21 mouse cellular contexts compared by ENCODE assay signal in the genomic region with DNA sequence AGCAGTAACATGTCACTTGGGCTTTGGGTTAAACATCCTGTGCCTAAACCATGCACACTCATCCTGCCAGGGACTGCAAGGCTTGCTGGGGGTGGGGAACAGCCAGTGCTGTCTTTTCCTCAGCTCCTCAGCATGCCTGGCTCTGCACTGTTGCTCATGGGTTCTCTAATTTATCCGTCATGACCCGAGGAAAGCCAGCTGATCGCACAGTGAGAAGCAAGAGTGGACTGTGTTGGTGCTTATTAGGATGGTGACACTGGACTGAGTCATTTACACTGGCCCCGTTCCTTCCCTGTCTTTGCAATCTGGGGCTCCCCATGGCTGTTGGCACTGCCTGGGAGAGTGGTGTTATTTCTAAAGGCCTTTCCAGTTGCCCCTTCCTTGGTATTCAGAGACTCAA. TPM values are rescaled to one million over a fixed set of nuclear protein-coding genes. Genes with fewer than 3 reads are reported as not detected.
DNase-seq lines count a peak whose midpoint lies in the region; ATAC-seq and TF ChIP-seq lines count a peak whose summit lies in the region.
"Had no signal": no experiment of that assay in that cellular context is flagged by ENCODE, and none has a peak within 500 bp of the region (broad histone marks: within the 10 kb centered on the region; RNA-seq: fewer than 3 reads in every experiment).

No protein-coding gene starts in this region.

- ATAC-seq in Patski: peak; percentile 21
- ATAC-seq: forebrain, embryonic 15.5 days; forebrain, postnatal 0 days had no signal

- CTCF ChIA-PET in Patski (lab: Charles Lee): interaction anchor here (1.8 kb wide), 1 partner anchor 12 kb away, joined by 4 read pairs; no protein-coding TSS in a partner anchor

- in situ Hi-C loops in Patski (cut with MboI; ENCODE audit: low pct_unique_long_range_greater_than_20kb): loop anchor here (5.0 to 10.0 kb wide), 2 partner anchors 58 to 181 kb away; no protein-coding TSS in a partner anchor

- H3K4me3 ChIP-seq in olfactory bulb, adult 2 months (ENCODE audit: insufficient read depth, low read depth, low read length): no peak overlapping the region
- H3K4me3 ChIP-seq: embryonic facial prominence, embryonic 13.5 days; embryonic facial prominence, embryonic 15.5 days; erythroblast, embryonic 14.5 days; forebrain, embryonic 10.5 days; forebrain, embryonic 12.5 days; forebrain, embryonic 15.5 days had no signal

- 33% methylated on average over 4 of the region's 4 CpGs for WGBS in olfactory bulb, adult 2 months

- POLR2A ChIA-PET in Patski (lab: Charles Lee): no interaction called here

- DNase-seq in 3134 (ENCODE audit: extremely low read depth, insufficient read length, low spot score) (peak; percentile 45), Patski (ENCODE audit: low read depth, low spot score) (no peak)
- no peak for DNase-seq in left cerebral cortex, adult 9 months (ENCODE audit: low spot score in 2 of 2)
- no peak for DNase-seq in cerebellum, adult 8-10 months
- DNase-seq: adrenal gland, adult 2 months; adrenal gland, postnatal 10 days; adrenal gland, postnatal 25 days; cerebellum, adult 11-12 months; cerebellum, adult 9-11 months; cerebellum, postnatal 14 days; cerebellum, postnatal 36 days; embryo, embryonic 11 days; forebrain, postnatal 0 days had no signal

- H3K27ac ChIP-seq in olfactory bulb, adult 2 months (ENCODE audit: insufficient read depth, low read depth, low read length): 0 out of 2 replicates have a peak overlapping the region, but pooled peaks have one; percentile 8
- H3K27ac ChIP-seq: embryonic facial prominence, embryonic 13.5 days; embryonic facial prominence, embryonic 15.5 days; forebrain, embryonic 10.5 days; forebrain, embryonic 12.5 days had no signal

- H3K27me3 ChIP-seq in Patski: no peaks in the 10 kb centered on the region
- H3K27me3 ChIP-seq: embryonic facial prominence, embryonic 15.5 days; forebrain, embryonic 15.5 days had no signal

- no peak for TF ChIP-seq CTCF in Patski (IDR thresholded peaks at IDR 0.05)
- no peak for TF ChIP-seq CTCF in olfactory bulb, adult 2 months (IDR thresholded peaks at IDR 0.05; ENCODE audit: insufficient read depth, low read depth, low read length)

- no peak for TF ChIP-seq POLR2A in olfactory bulb, adult 2 months (IDR thresholded peaks at IDR 0.05; ENCODE audit: insufficient read depth, low read depth, low read length)

- H3K4me1 ChIP-seq in olfactory bulb, adult 2 months (ENCODE audit: control insufficient read depth, insufficient read depth, low read length): peaks cover 31% of the 10 kb centered on the region
- H3K4me1 ChIP-seq: embryonic facial prominence, embryonic 13.5 days; embryonic facial prominence, embryonic 15.5 days; forebrain, embryonic 15.5 days had no signal

RNA-seq across cellular contexts. Expression of a gene that starts 22.7 kb away (rescaled TPM):
- 0.10 TPM for polyA plus RNA-seq in Patski (2021)
- not detected in 2 replicates for polyA plus RNA-seq in olfactory bulb, adult 2 months (2012; ENCODE audit: insufficient read depth, insufficient read length, low replicate concordance, missing spikeins)

RNA-seq across cellular contexts. Expression of a gene that starts 33.5 kb away (rescaled TPM):
- polyA plus RNA-seq in Patski (2021): 0.78 TPM
- not detected in 2 replicates for polyA plus RNA-seq in olfactory bulb, adult 2 months (2012; ENCODE audit: insufficient read depth, insufficient read length, low replicate concordance, missing spikeins)
- polyA plus RNA-seq: C2C12; erythroblast, embryonic 14.5 days; forebrain, embryonic 10.5 days; forebrain, embryonic 12.5 days; forebrain, embryonic 15.5 days; forebrain, postnatal 0 days had no signal
